Mouse (Mus musculus): ENCODE results near the gene Dpp8. TPM values are rescaled to one million over a fixed set of nuclear protein-coding genes. Genes with fewer than 3 reads are reported as not detected.
A peak's percentile ranks its signal among the peaks of the same experiment; 100 is the strongest.

The Dpp8 gene
- total and polyA plus RNA-seq, 3 experiments, result 36.0 to 53.2 (median 39.9) TPM

GRCm38 (mm10) chr9:65085270-65085669 is 53.1 kb downstream of the Dpp8 start:
- dilution Hi-C loops (cut with MboI; ENCODE audit: extremely low pct_ligation_motif_present, extremely low pct_unique_long_range_greater_than_20kb, low sequenced_read_pairs), result no loop called here
- no peaks in the 10 kb centered on the region for H3K9me3 ChIP-seq (replicated peaks; ENCODE audit: low read length)

DNA sequence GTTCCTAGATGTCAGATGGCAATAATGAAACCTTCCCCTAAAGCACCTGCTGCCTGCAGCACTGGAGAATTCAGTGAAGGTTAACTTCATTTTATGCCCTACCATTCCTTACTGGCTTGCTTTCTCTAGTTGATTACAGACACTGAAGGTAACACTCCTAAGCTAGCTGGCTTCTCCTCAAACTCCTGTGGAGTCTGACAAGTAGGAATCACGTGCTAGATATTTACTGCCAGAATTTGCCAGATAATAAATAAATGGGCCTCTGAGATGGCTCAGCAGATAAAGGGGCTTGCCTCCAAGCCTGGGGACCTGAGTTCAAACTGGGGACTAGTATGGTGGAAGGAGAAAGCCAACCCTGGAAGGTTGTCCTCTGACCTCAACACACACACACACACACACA is 54.6 kb downstream of the Dpp8 start:
- no peak overlapping the region for H3K27ac ChIP-seq (ENCODE audit: insufficient read depth, low read depth)
- no peak for TF ChIP-seq PAX5 (IDR thresholded peaks at IDR 0.05; ENCODE audit: low read length)
- dilution Hi-C loops (cut with MboI; ENCODE audit: extremely low pct_ligation_motif_present, extremely low pct_unique_long_range_greater_than_20kb, low sequenced_read_pairs) (no loop called here), in situ Hi-C loops (cut with MboI; ENCODE audit: low pct_ligation_motif_present, low pct_unique_long_range_greater_than_20kb, low sequenced_read_pairs) (no loop called here)
- no peaks in the 10 kb centered on the region for H3K27me3 ChIP-seq (replicated peaks)
- DNase-seq (ENCODE audit: extremely low read depth), result no peak
- H3K4me1 ChIP-seq (ENCODE audit: control insufficient read depth in 1 of 2, insufficient read depth in 2 of 2), result peaks cover 14 to 45% of the 10 kb centered on the region in 2 experiments
- H3K79me2 ChIP-seq (replicated peaks; ENCODE audit: control insufficient read depth, extremely low read depth, insufficient read depth, poor library complexity, severe bottlenecking), result no peaks in the 10 kb centered on the region
- H3K4me2 ChIP-seq (ENCODE audit: insufficient read depth, low read depth, poor library complexity, severe bottlenecking), result no peak overlapping the region
- H3K9ac ChIP-seq (ENCODE audit: insufficient read depth, low read depth), result no peak overlapping the region
- H3K4me3 ChIP-seq (replicated peaks in 1 of 3; ENCODE audit: low read depth in 2 of 3, low read length in 2 of 3, poor library complexity in 1 of 3), result no peak overlapping the region
- no peaks in the 10 kb centered on the region for H3K9me3 ChIP-seq (replicated peaks; ENCODE audit: low read length)
- peaks cover 12 to 31% of the 10 kb centered on the region in 2 experiments for H3K36me3 ChIP-seq (replicated peaks in 1 of 2; ENCODE audit: control insufficient read depth in 1 of 2, insufficient read depth in 1 of 2, low read length in 1 of 2)

More at GRCm38 (mm10) chr9:65085270-65085669, 53.1 kb downstream of the Dpp8 start:
- Histone ChIP-seq H3K79me2 (replicated peaks; ENCODE audit: control insufficient read depth, extremely low read depth, insufficient read depth, poor library complexity, severe bottlenecking) (no peaks in the 10 kb centered on the region), H3K4me3 (replicated peaks in 1 of 3; ENCODE audit: low read depth in 2 of 3, low read length in 2 of 3, poor library complexity in 1 of 3) (no peak overlapping the region), H3K9ac (ENCODE audit: insufficient read depth, low read depth) (no peak overlapping the region), H3K27me3 (replicated peaks) (no peaks in the 10 kb centered on the region), H3K4me1 (ENCODE audit: control insufficient read depth in 1 of 2, insufficient read depth in 2 of 2) (peaks cover 14 to 45% of the 10 kb centered on the region in 2 experiments), H3K27ac (ENCODE audit: insufficient read depth, low read depth) (no peak overlapping the region), H3K4me2 (ENCODE audit: insufficient read depth, low read depth, poor library complexity, severe bottlenecking) (no peak overlapping the region), H3K36me3 (replicated peaks in 1 of 2; ENCODE audit: control insufficient read depth in 1 of 2, insufficient read depth in 1 of 2, low read length in 1 of 2) (peaks cover 22 to 46% of the 10 kb centered on the region in 2 experiments)
- TF ChIP-seq MXI1 (IDR thresholded peaks at IDR 0.05; ENCODE audit: low read depth, low read length) (no peak), KAT2A (IDR thresholded peaks at IDR 0.05; ENCODE audit: insufficient replicate concordance, low read length) (no peak), CHD2 (IDR thresholded peaks at IDR 0.05; ENCODE audit: low read length) (no peak)
- in situ Hi-C loops (cut with MboI; ENCODE audit: low pct_ligation_motif_present, low pct_unique_long_range_greater_than_20kb, low sequenced_read_pairs), result no loop called here
- DNase-seq (ENCODE audit: extremely low read depth), result no peak

GRCm38 (mm10) chr9:65087490-65087889 is 55.3 kb downstream of the Dpp8 start:
- no peak for TF ChIP-seq CTCF (conservative IDR thresholded peaks at IDR 0.05 in 1 of 2, IDR thresholded peaks at IDR 0.05 in 1 of 2; ENCODE audit: low read depth in 2 of 2, low read length in 2 of 2)
- TF ChIP-seq SIN3A (IDR thresholded peaks at IDR 0.05; ENCODE audit: low read length), result no peak
- TF ChIP-seq USF2 (conservative IDR thresholded peaks at IDR 0.05; ENCODE audit: low read depth, low read length), result no peak
- peak; percentile 41 for TF ChIP-seq POLR2A (IDR thresholded peaks at IDR 0.05; ENCODE audit: low read depth, low read length)
- no peak for TF ChIP-seq ZMIZ1 (IDR thresholded peaks at IDR 0.05; ENCODE audit: low read depth, low read length)
- peak; percentile 71; the same call in 1 of the 2 replicates for TF ChIP-seq MYC (IDR thresholded peaks at IDR 0.05; ENCODE audit: low read depth, low read length)
- TF ChIP-seq MAX (IDR thresholded peaks at IDR 0.05; ENCODE audit: low read length), result peak; percentile 33; the same call in 1 of the 2 replicates
- no peak for TF ChIP-seq SMC3 (IDR thresholded peaks at IDR 0.05; ENCODE audit: low read depth, low read length)
- no peak for TF ChIP-seq MXI1 (IDR thresholded peaks at IDR 0.05; ENCODE audit: low read depth, low read length)
- TF ChIP-seq JUND (conservative IDR thresholded peaks at IDR 0.05; ENCODE audit: low read depth, low read length), result no peak
- TF ChIP-seq ETS1 (conservative IDR thresholded peaks at IDR 0.05; ENCODE audit: low read depth, low read length), result 0 out of 2 replicates have a peak, but pooled peaks have one; percentile 25
- TF ChIP-seq CHD2 (IDR thresholded peaks at IDR 0.05; ENCODE audit: low read length), result no peak
- no peak for TF ChIP-seq IRF4 (IDR thresholded peaks at IDR 0.05; ENCODE audit: low read depth, low read length)
- peak; percentile 69 for DNase-seq (ENCODE audit: extremely low read depth)
- no peak overlapping the region for H3K27ac ChIP-seq (ENCODE audit: insufficient read depth, low read depth)
- H3K4me2 ChIP-seq (ENCODE audit: insufficient read depth, low read depth, poor library complexity, severe bottlenecking), result no peak overlapping the region
- no peak overlapping the region for H3K4me3 ChIP-seq (replicated peaks in 1 of 3; ENCODE audit: low read depth in 2 of 3, low read length in 2 of 3, poor library complexity in 1 of 3)
- H3K27me3 ChIP-seq (replicated peaks), result no peaks in the 10 kb centered on the region
- H3K36me3 ChIP-seq (replicated peaks in 1 of 2; ENCODE audit: control insufficient read depth in 1 of 2, insufficient read depth in 1 of 2, low read length in 1 of 2), result peaks cover 8 to 25% of the 10 kb centered on the region in 2 experiments
- in situ Hi-C loops (cut with MboI; ENCODE audit: low pct_ligation_motif_present, low pct_unique_long_range_greater_than_20kb, low sequenced_read_pairs) (no loop called here), dilution Hi-C loops (cut with MboI; ENCODE audit: extremely low pct_ligation_motif_present, extremely low pct_unique_long_range_greater_than_20kb, low sequenced_read_pairs) (no loop called here)
- no peak overlapping the region for H3K9ac ChIP-seq (ENCODE audit: insufficient read depth, low read depth)
- peaks cover 14 to 45% of the 10 kb centered on the region in 2 experiments for H3K4me1 ChIP-seq (ENCODE audit: control insufficient read depth in 1 of 2, insufficient read depth in 2 of 2)
- no peaks in the 10 kb centered on the region for H3K9me3 ChIP-seq (replicated peaks; ENCODE audit: low read length)
- no peaks in the 10 kb centered on the region for H3K79me2 ChIP-seq (replicated peaks; ENCODE audit: control insufficient read depth, extremely low read depth, insufficient read depth, poor library complexity, severe bottlenecking)
